Mouse (Mus musculus): Measurements from ENCODE around the gene Peak1. TPM values are rescaled to one million over a fixed set of nuclear protein-coding genes. Genes with fewer than 3 reads are reported as not detected.
A peak's percentile ranks its signal among the peaks of the same experiment; 100 is the strongest.

Gene Peak1
- total and polyA plus RNA-seq, 3 experiments, result 10.4 to 37.8 (median 37.5) TPM

DNA sequence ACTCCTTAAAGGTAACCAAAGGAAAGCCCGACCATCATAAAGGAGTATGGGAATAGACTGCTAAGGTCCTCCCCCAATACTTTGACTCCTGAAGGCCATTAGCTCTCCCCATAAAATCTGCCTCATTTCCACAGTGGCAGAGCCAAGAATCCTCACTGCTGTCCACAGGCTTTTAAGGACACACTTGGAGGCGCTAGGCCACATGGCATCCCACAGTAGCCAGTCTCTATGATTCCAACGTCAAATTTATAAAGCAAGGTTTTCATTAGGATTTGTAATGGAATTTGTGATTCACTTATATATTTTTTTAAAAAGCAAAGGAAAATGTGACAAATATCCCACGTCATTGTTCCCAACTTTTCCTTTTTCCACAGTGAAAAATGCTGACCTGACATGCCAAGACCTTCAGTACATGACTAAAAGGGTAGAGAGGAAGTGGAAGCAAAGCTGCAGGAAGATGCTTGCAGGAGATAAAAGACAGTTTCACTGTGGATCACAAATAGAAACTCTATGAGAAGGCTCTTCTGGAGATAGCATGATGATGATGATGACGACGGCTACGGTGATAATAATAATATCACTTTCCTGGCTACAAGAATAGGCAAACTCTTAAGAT, 151.6 kb downstream of the Peak1 start:
- Histone ChIP-seq H3K27me3 (ENCODE audit: control insufficient read depth, insufficient read depth, low read length) (no peaks in the 10 kb centered on the region), H3K9ac (ENCODE audit: low read depth, low read length) (no peak overlapping the region), H3K4me3 (no peak overlapping the region), H3K27ac (peak overlapping the region; percentile 51), H3K36me3 (ENCODE audit: control insufficient read depth, insufficient read depth, low read length) (peaks cover 13% of the 10 kb centered on the region), H3K4me1 (ENCODE audit: control insufficient read depth, insufficient read depth, low read length) (peaks cover 13% of the 10 kb centered on the region), H3K79me2 (replicated peaks; ENCODE audit: control insufficient read depth, insufficient read depth, low read length) (peaks cover 4% of the 10 kb centered on the region; the same call in 1 of the 2 replicates)
- no peak for TF ChIP-seq EP300 (IDR thresholded peaks at IDR 0.05; ENCODE audit: insufficient read depth, low read depth, low read length)
- no peak for TF ChIP-seq POLR2A (IDR thresholded peaks at IDR 0.05; ENCODE audit: insufficient read depth, low read depth, low read length)
- 45% methylated on average over 7 of the region's 7 CpGs for WGBS
- no peak for DNase-seq
- intact Hi-C loops (cut with DNase I), result loop anchor here (1.0 to 5.0 kb wide), 2 partner anchors 106 to 240 kb away; no protein-coding TSS in a partner anchor

DNA sequence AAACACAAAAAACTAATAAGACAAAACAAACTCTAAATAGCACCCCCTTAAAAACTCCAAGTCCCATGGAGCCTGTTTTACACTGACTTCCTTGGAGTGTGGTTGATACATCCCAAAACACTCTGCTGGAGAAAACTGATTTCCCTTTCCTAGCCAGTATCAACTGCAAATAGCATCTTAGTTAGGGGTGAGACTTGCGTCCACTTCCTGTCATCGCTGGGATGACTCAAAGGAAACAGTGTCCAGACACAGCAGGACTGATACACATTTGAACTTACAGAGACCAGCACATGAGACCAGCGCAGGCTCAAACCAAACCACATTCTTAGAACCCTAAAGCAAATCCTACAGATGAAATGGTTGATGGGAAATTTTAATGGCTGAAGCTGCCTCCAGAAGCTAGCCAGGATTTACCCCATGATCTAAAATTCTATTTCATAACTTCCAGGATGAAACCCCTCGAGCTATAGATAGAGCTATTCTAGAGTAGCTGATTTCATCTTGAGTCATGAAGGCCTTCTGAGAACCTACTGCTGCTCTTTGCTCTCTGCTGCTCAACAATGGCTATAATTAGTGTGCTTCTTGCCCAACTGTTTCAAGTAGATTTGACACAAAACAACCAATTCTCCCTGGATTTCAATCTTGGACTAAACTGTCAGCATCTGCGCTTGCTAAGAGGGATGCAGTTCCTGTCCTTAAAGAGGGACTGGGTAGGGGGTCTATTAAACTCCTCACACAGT, 152.2 kb downstream of the Peak1 start:
- DNase-seq, result no peak
- intact Hi-C loops (cut with DNase I), result loop anchor here (1.0 to 5.0 kb wide), 3 partner anchors 107 to 241 kb away; no protein-coding TSS in a partner anchor
- H3K4me1 ChIP-seq (ENCODE audit: control insufficient read depth, insufficient read depth, low read length), result peaks cover 13% of the 10 kb centered on the region
- H3K9ac ChIP-seq (ENCODE audit: low read depth, low read length), result no peak overlapping the region
- peaks cover 4% of the 10 kb centered on the region; the same call in 1 of the 2 replicates for H3K79me2 ChIP-seq (replicated peaks; ENCODE audit: control insufficient read depth, insufficient read depth, low read length)
- H3K4me3 ChIP-seq, result no peak overlapping the region
- peaks cover 13% of the 10 kb centered on the region for H3K36me3 ChIP-seq (ENCODE audit: control insufficient read depth, insufficient read depth, low read length)
- peak overlapping the region; percentile 51 for H3K27ac ChIP-seq
- 31% methylated on average over 5 of the region's 5 CpGs for WGBS
- no peaks in the 10 kb centered on the region for H3K27me3 ChIP-seq (ENCODE audit: control insufficient read depth, insufficient read depth, low read length)
- TF ChIP-seq CTCF (IDR thresholded peaks at IDR 0.05), result no peak

DNA sequence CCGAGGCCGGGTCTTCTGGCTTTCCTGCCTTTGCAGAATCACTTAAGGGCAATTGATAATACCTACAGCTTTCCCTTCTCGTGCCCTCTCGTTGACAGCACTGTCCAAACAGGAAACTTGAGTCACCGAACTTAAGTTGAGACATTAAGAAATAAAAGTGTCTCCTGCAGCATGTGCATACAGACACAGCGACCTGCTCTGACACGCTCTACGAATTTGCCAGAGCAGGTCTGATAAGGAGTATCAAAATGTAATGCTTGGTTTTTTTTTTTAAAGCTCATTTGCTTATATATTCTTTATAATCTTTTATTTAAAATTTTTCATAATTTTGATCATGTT, 152.9 kb downstream of the Peak1 start:
- DNase-seq, result no peak
- peaks cover 4% of the 10 kb centered on the region; the same call in 1 of the 2 replicates for H3K79me2 ChIP-seq (replicated peaks; ENCODE audit: control insufficient read depth, insufficient read depth, low read length)
- H3K4me1 ChIP-seq (ENCODE audit: control insufficient read depth, insufficient read depth, low read length), result peaks cover 13% of the 10 kb centered on the region
- H3K36me3 ChIP-seq (ENCODE audit: control insufficient read depth, insufficient read depth, low read length), result peaks cover 13% of the 10 kb centered on the region
- no peaks in the 10 kb centered on the region for H3K27me3 ChIP-seq (ENCODE audit: control insufficient read depth, insufficient read depth, low read length)
- TF ChIP-seq CTCF (IDR thresholded peaks at IDR 0.05), result no peak
- TF ChIP-seq POLR2A (IDR thresholded peaks at IDR 0.05; ENCODE audit: insufficient read depth, low read depth, low read length), result no peak
- no peak for TF ChIP-seq EP300 (IDR thresholded peaks at IDR 0.05; ENCODE audit: insufficient read depth, low read depth, low read length)
- H3K27ac ChIP-seq, result peak overlapping the region; percentile 52
- intact Hi-C loops (cut with DNase I), result loop anchor here (2.0 to 5.0 kb wide), 2 partner anchors 107 to 152 kb away; no protein-coding TSS in a partner anchor
- no peak overlapping the region for H3K9ac ChIP-seq (ENCODE audit: low read depth, low read length)
- WGBS, result 19% methylated on average over 8 of the region's 8 CpGs
- no peak overlapping the region for H3K4me3 ChIP-seq

DNA sequence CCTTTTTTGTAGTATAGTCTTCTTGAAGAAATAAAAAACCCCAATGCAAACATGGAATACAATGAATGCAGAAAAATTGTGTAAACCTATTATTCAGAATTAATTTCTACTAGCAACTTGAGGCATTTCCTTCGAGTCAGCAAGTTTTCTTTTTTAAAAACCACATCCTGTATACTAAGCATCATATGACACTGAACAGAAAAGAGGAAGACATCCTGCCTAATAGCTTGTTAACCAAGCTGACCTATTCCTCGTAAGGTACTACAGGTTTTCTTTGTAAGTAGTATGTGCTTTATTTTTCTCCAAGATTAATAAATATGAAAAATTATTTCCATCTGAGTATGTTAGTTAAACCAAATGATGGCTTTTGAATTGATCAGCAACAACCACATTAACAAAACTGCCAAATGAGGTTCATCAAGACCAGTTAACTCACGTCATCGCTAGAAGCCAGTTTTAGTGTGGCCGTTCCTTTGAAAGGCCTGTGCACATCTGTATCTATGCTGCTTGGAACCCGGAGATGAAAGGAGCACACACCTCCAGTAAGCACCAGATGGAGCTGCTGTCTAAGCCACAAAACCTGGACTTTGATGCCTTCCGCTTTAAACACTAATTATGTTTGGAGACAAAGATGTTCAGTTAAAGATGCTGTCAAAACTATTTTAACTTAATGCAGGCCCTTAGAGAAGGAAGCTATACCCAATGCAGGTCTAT, 153.4 kb downstream of the Peak1 start:
- H3K79me2 ChIP-seq (replicated peaks; ENCODE audit: control insufficient read depth, insufficient read depth, low read length), result peaks cover 2% of the 10 kb centered on the region; the same call in 1 of the 2 replicates
- H3K27ac ChIP-seq, result peak overlapping the region; percentile 52
- DNase-seq, result peak; percentile 53 to 55
- H3K36me3 ChIP-seq (ENCODE audit: control insufficient read depth, insufficient read depth, low read length), result peaks cover 14% of the 10 kb centered on the region
- no peak overlapping the region for H3K4me3 ChIP-seq
- H3K27me3 ChIP-seq (ENCODE audit: control insufficient read depth, insufficient read depth, low read length), result no peaks in the 10 kb centered on the region
- WGBS, result 24% methylated on average over 7 of the region's 7 CpGs
- no peak overlapping the region for H3K9ac ChIP-seq (ENCODE audit: low read depth, low read length)
- peaks cover 16% of the 10 kb centered on the region for H3K4me1 ChIP-seq (ENCODE audit: control insufficient read depth, insufficient read depth, low read length)
- TF ChIP-seq CTCF (IDR thresholded peaks at IDR 0.05), result peak; percentile 95
- no peak for TF ChIP-seq POLR2A (IDR thresholded peaks at IDR 0.05; ENCODE audit: insufficient read depth, low read depth, low read length)
- TF ChIP-seq EP300 (IDR thresholded peaks at IDR 0.05; ENCODE audit: insufficient read depth, low read depth, low read length), result peak; percentile 95
- intact Hi-C loops (cut with DNase I), result loop anchor here (1.0 to 5.0 kb wide), 3 partner anchors 108 to 289 kb away; no protein-coding TSS in a partner anchor

DNA sequence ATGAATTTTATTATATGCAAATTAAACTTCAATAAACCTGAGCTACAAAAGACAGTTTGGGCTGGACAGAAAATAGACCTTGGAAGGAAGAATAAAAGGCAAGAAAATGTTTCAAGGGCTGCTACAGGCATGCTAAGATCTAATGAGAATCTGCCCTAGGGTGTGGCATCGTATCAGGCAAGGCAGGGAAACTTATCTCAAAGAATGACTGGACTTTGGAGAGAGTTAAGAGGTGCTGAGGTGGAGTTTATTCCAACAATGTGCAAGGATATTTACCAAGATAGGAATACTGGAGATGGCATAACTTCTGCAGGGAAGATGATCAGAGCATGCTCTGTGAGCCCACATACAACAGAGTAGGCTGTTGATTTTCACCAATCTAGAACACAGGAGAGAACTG, 154.8 kb downstream of the Peak1 start:
- Histone ChIP-seq H3K4me3 (no peak overlapping the region), H3K36me3 (ENCODE audit: control insufficient read depth, insufficient read depth, low read length) (peaks cover 20% of the 10 kb centered on the region), H3K79me2 (replicated peaks; ENCODE audit: control insufficient read depth, insufficient read depth, low read length) (peaks cover 2% of the 10 kb centered on the region; the same call in 1 of the 2 replicates), H3K9ac (ENCODE audit: low read depth, low read length) (no peak overlapping the region), H3K27me3 (ENCODE audit: control insufficient read depth, insufficient read depth, low read length) (no peaks in the 10 kb centered on the region), H3K4me1 (ENCODE audit: control insufficient read depth, insufficient read depth, low read length) (peaks cover 15% of the 10 kb centered on the region), H3K27ac (no peak overlapping the region; the same call in 1 of the 2 replicates)
- DNase-seq, result no peak
- intact Hi-C loops (cut with DNase I), result no loop called here
- TF ChIP-seq CTCF (IDR thresholded peaks at IDR 0.05) (no peak), POLR2A (IDR thresholded peaks at IDR 0.05; ENCODE audit: insufficient read depth, low read depth, low read length) (no peak), EP300 (IDR thresholded peaks at IDR 0.05; ENCODE audit: insufficient read depth, low read depth, low read length) (no peak)
- 67% methylated on average over 1 of the region's 1 CpGs for WGBS
